Mouse (Mus musculus): ENCODE measurements around the gene Rmdn2.

Gene Rmdn2

DNA sequence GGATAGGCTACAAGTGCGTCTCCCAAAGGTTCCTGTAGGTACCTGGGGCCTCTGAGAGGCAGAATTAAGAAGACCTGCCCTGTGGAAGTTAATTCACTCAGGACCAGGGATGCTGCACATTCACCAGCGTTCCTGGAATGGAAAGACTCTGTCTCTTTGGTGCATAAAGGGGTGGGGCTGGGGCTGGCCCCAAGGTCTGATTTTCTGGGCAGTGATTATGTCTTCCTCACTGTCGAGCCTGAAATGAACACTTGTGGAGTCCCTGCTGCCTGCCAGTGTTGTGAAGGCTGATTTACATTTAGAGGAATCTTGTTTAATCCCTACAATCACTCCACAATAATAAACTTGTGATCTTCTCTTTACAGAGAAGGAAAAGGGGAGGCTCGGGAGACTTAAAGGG lies 121.4 kb downstream of the Rmdn2 start:
- in situ Hi-C loops (cut with MboI; ENCODE audit: low sequenced_read_pairs) = no loop called here

DNA sequence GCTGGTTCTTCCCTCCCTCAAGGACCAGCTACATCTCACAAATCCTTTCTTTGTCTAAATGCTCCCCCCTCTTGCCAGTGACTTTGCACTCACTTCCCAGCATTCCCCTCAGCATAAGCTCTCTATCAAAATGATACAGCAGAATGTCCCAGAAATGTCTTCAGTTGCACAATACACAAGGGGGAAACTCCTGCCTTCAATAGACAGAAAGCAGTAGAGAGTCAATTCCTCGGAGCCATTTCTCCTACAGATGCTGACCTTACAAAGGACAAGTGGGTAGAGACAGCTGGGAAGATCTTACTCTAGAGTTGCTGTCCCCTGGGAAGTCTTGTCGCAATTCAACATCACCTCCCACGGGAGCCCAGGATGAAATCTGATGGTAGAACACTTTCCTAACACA lies 125.9 kb downstream of the Rmdn2 start:
- in situ Hi-C loops (cut with MboI; ENCODE audit: low sequenced_read_pairs) = no loop called here

DNA sequence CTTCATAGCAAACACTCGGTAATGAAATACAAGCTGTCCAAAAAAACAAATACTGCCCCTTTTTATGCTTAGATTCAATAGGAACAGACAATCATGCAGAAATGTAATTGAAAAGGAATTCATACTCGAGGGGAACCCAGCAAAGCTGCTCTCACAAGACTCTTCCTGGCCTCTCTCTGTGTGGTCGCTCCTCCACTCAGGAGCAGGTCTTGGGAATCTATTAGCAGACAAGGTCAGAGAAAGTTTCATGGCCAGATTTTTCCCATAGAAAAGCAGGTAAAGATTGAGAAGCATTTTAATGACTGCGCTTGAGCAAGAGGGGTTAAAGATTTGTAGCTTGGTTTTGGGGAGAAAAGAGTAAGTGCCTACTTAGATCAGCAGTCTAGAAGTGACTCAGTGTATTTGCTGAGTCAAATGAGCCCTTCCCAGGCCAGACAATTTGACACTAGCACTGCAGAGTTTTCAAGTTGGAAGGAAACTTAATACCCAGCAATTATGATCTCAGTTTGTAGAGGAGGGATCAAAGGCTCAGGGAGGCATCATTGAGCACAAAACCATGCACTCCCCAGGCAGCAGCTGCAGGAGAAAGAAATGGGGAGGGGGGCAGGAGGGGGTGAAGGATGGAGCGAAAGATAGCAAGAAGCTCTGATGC lies 127.3 kb downstream of the Rmdn2 start:
- in situ Hi-C loops (cut with MboI; ENCODE audit: low sequenced_read_pairs) = no loop called here

- in situ Hi-C loops (cut with MboI; ENCODE audit: low sequenced_read_pairs) = no loop called here
Measured at GRCm38 (mm10) chr17:79742635-79743034, 131.0 kb downstream of the Rmdn2 start.
